Mouse (Mus musculus) intestine, postnatal 0 days (tissue): ENCODE measurements around the gene Zfp652. TPM values are rescaled to one million over a fixed set of nuclear protein-coding genes. Genes with fewer than 3 reads are reported as not detected.

ENCODE experiments used
- ATAC-seq: fragments of 200-750 bp; cut with Nextera tagmentation; 2 replicates; pipeline ENCODE4 v1.8.0; 2017; ENCODE audit warnings: mild to moderate bottlenecking, moderate TSS enrichment, moderate library complexity
- H3K27ac ChIP-seq: fragments of 300-500 bp; sonication (generic); 2 replicates; pipeline ENCODE4 v1.5.1; 2014; ENCODE audit warnings: mild to moderate bottlenecking, low read depth, low read length, moderate library complexity
- H3K27me3 ChIP-seq: fragments of 300-500 bp; sonication (generic); replicated peaks from 2 replicates; pipeline ENCODE4 v1.6.1; 2014; ENCODE audit warnings: low read length, mixed read lengths; ENCODE audit not compliant: control insufficient read depth, insufficient read depth
- H3K36me3 ChIP-seq: fragments of 300-500 bp; sonication (generic); 2 replicates; pipeline ENCODE4 v1.6.1; 2014; ENCODE audit warnings: mild to moderate bottlenecking, moderate library complexity; ENCODE audit not compliant: control insufficient read depth, insufficient read depth
- H3K4me1 ChIP-seq: fragments of 300-500 bp; sonication (generic); replicated peaks from 2 replicates; pipeline ENCODE4 v1.6.1; 2014; ENCODE audit warnings: antibody characterized with exemption, low read length, mixed read lengths; ENCODE audit not compliant: control insufficient read depth, insufficient read depth
- H3K4me2 ChIP-seq: fragments of 300-500 bp; sonication (generic); replicated peaks from 2 replicates; pipeline ENCODE4 v1.6.1; 2014; ENCODE audit warnings: low read depth, mild to moderate bottlenecking, moderate library complexity
- H3K4me3 ChIP-seq: fragments of 300-500 bp; sonication (generic); 2 replicates; pipeline ENCODE4 v1.5.1; 2014; ENCODE audit warnings: low read depth, low read length
- H3K9ac ChIP-seq: fragments of 300-500 bp; sonication (generic); 2 replicates; pipeline ENCODE4 v1.6.1; 2014; ENCODE audit warnings: mild to moderate bottlenecking, low read depth, low read length
- H3K9me3 ChIP-seq: fragments of 300-500 bp; sonication (generic); 2 replicates; pipeline ENCODE4 v1.6.1; 2016; ENCODE audit warnings: mixed run types; ENCODE audit not compliant: control insufficient read depth
- CTCF ChIP-seq: sonication (generic); IDR thresholded peaks from 2 replicates; pipeline ENCODE4 v1.5.1; 2016; ENCODE audit warnings: low read depth, mild to moderate bottlenecking, control low read depth, antibody characterized with exemption, moderate library complexity
- WGBS: fragments of 180-500 bp; shearing (Covaris S2); extraction: QIAGEN DNeasy Blood & Tissue Kit; methylation state at CpG from one replicate; pipeline ENCODE4 v1.1.7; 2014; 5-methylcytosine and 5-hydroxymethylcytosine counted together
- polyA plus RNA-seq: library from polyadenylated mRNA; unstranded; fragments of >200 nt; fragmentation: Nextera tagmentation; extraction: Ambion mirVana; gene quantifications from 2 replicates; pipeline ENCODE4 v1.2.1, GENCODE M21; 2015

Gene Zfp652
- polyA plus RNA-seq, 1 experiment from 2014 or later = 7.9 TPM

- whole genome bisulfite sequencing = 33% methylated on average over 15 of the region's 15 CpGs
- peaks cover 7% of the 10 kb centered on the region; the same call in 1 of the 2 replicates for H3K36me3 ChIP-seq
- ATAC-seq = no peak
- H3K27ac ChIP-seq = no peak overlapping the region
- peaks cover 19% of the 10 kb centered on the region; the same call in 1 of the 2 replicates for H3K4me1 ChIP-seq
- TF ChIP-seq CTCF = peak; percentile 48
- H3K4me3 ChIP-seq = peak overlapping the region; percentile 34; the same call in 1 of the 2 replicates
- H3K4me2 ChIP-seq = peak overlapping the region; percentile 60
- H3K9ac ChIP-seq = no peak overlapping the region
- H3K9me3 ChIP-seq = no peaks in the 10 kb centered on the region
- H3K27me3 ChIP-seq = peaks cover 46% of the 10 kb centered on the region
Observed at GRCm38 (mm10) chr11:95831641-95832040, 119.2 kb downstream of the Zfp652 start.

GRCm38 (mm10) chr11:95832129-95833005 is 119.9 kb downstream of the Zfp652 start:
- no peak for ATAC-seq
- H3K27me3 ChIP-seq = peaks cover 46% of the 10 kb centered on the region
- 72% methylated on average over 18 of the region's 18 CpGs for WGBS

GRCm38 (mm10) chr11:95833006-95833570 is 120.6 kb downstream of the Zfp652 start:
- ATAC-seq = no peak
- Histone ChIP-seq H3K9ac (no peak overlapping the region), H3K27ac (no peak overlapping the region), H3K36me3 (peaks cover 7% of the 10 kb centered on the region; the same call in 1 of the 2 replicates), H3K4me1 (peaks cover 15% of the 10 kb centered on the region), H3K4me2 (peak overlapping the region; percentile 51), H3K4me3 (no peak overlapping the region), H3K27me3 (peaks cover 46% of the 10 kb centered on the region), H3K9me3 (no peaks in the 10 kb centered on the region)
- 51% methylated on average over 8 of the region's 8 CpGs for WGBS
- no peak for TF ChIP-seq CTCF

More at GRCm38 (mm10) chr11:95832129-95833005, 119.9 kb downstream of the Zfp652 start:
- Histone ChIP-seq H3K9ac (no peak overlapping the region), H3K4me2 (no peak overlapping the region), H3K4me1 (peaks cover 16% of the 10 kb centered on the region), H3K4me3 (no peak overlapping the region), H3K36me3 (peaks cover 7% of the 10 kb centered on the region; the same call in 1 of the 2 replicates), H3K9me3 (no peaks in the 10 kb centered on the region), H3K27ac (no peak overlapping the region)
- TF ChIP-seq CTCF = no peak

DNA sequence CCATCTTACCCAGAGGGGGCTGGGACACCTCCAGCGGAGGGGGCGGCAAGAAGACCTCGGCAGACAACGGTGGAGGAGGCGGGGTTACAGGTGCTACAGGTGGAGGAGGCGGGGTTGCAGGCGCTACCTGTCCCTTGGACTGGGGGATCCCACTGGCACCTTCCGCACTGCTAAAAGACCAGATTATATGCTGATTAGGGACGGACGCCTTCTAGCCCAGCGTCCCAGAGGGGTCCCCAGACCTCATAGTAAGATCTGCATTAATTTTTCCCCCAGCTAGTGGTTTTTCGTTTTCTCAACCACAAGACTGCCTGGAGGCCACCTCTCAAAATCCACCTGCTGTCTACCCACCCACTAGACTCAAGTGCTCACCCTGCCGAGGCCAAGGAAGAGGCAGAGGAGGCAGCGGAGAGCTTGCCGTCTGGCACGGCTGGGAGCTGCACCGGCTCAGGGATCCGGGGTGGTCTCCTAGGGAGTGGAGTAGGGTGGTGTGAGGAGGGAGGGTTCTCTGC is 121.2 kb downstream of the Zfp652 start:
- TF ChIP-seq CTCF = no peak
- WGBS = 23% methylated on average over 18 of the region's 18 CpGs
- peaks cover 7% of the 10 kb centered on the region; the same call in 1 of the 2 replicates for H3K36me3 ChIP-seq
- H3K4me3 ChIP-seq = no peak overlapping the region; the same call in 1 of the 2 replicates
- peaks cover 44% of the 10 kb centered on the region for H3K27me3 ChIP-seq
- ATAC-seq = no peak
- peak overlapping the region; percentile 51 for H3K4me2 ChIP-seq
- no peak overlapping the region for H3K9ac ChIP-seq
- no peaks in the 10 kb centered on the region for H3K9me3 ChIP-seq
- peak overlapping the region; percentile 46; the same call in 1 of the 2 replicates for H3K27ac ChIP-seq
- peaks cover 15% of the 10 kb centered on the region for H3K4me1 ChIP-seq

GRCm38 (mm10) chr11:95834143-95834667 is 121.7 kb downstream of the Zfp652 start:
- H3K4me3 ChIP-seq = no peak overlapping the region; the same call in 1 of the 2 replicates
- no peaks in the 10 kb centered on the region for H3K9me3 ChIP-seq
- peak overlapping the region; percentile 51 for H3K4me2 ChIP-seq
- 18% methylated on average over 22 of the region's 22 CpGs for WGBS
- H3K27me3 ChIP-seq = peaks cover 41% of the 10 kb centered on the region
- peak; percentile 22 for ATAC-seq
- H3K9ac ChIP-seq = no peak overlapping the region
- H3K36me3 ChIP-seq = peaks cover 7% of the 10 kb centered on the region; the same call in 1 of the 2 replicates
- H3K27ac ChIP-seq = peak overlapping the region; percentile 46; the same call in 1 of the 2 replicates
- TF ChIP-seq CTCF = no peak
- H3K4me1 ChIP-seq = peaks cover 15% of the 10 kb centered on the region
